Mouse (Mus musculus): ENCODE results near the gene A930033H14Rik.

DNA sequence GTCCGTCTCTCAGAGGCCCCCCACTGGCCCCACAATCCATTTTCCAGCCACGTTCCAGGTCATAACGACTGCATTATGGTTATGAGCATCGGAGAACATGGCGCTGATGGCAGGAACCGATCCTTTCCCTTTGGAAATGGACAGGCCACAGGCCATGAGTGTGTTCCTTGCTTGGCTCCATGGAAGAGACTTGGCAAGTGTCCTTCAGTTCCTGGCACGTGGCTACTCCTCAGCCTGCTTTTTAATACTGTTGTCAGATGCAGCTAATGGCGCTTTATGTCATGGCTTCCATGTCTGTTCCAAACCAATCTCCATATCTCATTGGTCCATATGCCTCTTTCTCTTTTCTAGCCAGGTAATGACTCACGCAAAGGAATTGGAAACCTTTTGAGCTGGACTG, 24.9 kb upstream of the A930033H14Rik start:
- TF ChIP-seq POLR2A (IDR thresholded peaks at IDR 0.05; ENCODE audit: extremely low read depth, insufficient read depth, low read length) (no peak), CTCF (IDR thresholded peaks at IDR 0.05; ENCODE audit: extremely low read depth, insufficient read depth, low read length) (no peak)

Data from cortical plate, adult 2 months (tissue).